Mouse (Mus musculus) gonadal fat pad, adult 2 months (tissue): ENCODE measurements around the gene Ccdc47. TPM values are rescaled to one million over a fixed set of nuclear protein-coding genes. Genes with fewer than 3 reads are reported as not detected.
"Not testable (repeated sequence)": the region's sequence is repeated elsewhere in the genome, so short reads cannot be mapped to it uniquely, and the experiment has no call there.

Source experiments
- DNase-seq: peaks from one replicate; pipeline ENCODE4 v3.0.0-alpha.2; 2012; ENCODE audit warnings: low read depth
- polyA plus RNA-seq: library from polyadenylated mRNA; depleted of rRNA; stranded (reverse); fragments of >200 nt; gene quantifications from 2 replicates; pipeline ENCODE4 v1.2.3, GENCODE M21; 2012; rRNA removed

The Ccdc47 gene
- polyA plus RNA-seq = 17.7 and 19.2 TPM in 2 replicates

GRCm38 (mm10) chr11:106215927-106216729 is at the start of gene Ccdc47:
TSS of gene Ccdc47 (minus strand) at chr11:106216344.
- DNase-seq = peak; percentile 88

- no peak for DNase-seq
Measured at GRCm38 (mm10) chr11:106265570-106265969, 49.4 kb upstream of the Ccdc47 start.

- DNase-seq = no peak
Measured at GRCm38 (mm10) chr11:106264988-106265387, 48.8 kb upstream of the Ccdc47 start.

GRCm38 (mm10) chr11:106263963-106264362 is 47.8 kb upstream of the Ccdc47 start:
- DNase-seq = no peak

- DNase-seq = no peak
Measured at GRCm38 (mm10) chr11:106260826-106261450, 44.8 kb upstream of the Ccdc47 start.

- no peak for DNase-seq
Measured at GRCm38 (mm10) chr11:106256775-106257174, 40.6 kb upstream of the Ccdc47 start.

- no peak for DNase-seq
Measured at GRCm38 (mm10) chr11:106255685-106256451, 39.7 kb upstream of the Ccdc47 start, which contains the start of the genes Ftsj3 and Psmc5. TSS of gene Ftsj3 (minus strand) at chr11:106256079. TSS of gene Psmc5 (plus strand) at chr11:106256154.

GRCm38 (mm10) chr11:106255174-106255573 is 39.0 kb upstream of the Ccdc47 start:
- DNase-seq = no peak

- DNase-seq = no peak
Measured at GRCm38 (mm10) chr11:106254767-106255166, 38.6 kb upstream of the Ccdc47 start.

- DNase-seq = no peak
Measured at GRCm38 (mm10) chr11:106249326-106249725, 33.2 kb upstream of the Ccdc47 start.

- DNase-seq = no peak
Measured at GRCm38 (mm10) chr11:106246834-106247233, 30.7 kb upstream of the Ccdc47 start.

- DNase-seq = not testable (repeated sequence)
Measured at GRCm38 (mm10) chr11:106233978-106234377, 17.8 kb upstream of the Ccdc47 start.

GRCm38 (mm10) chr11:106220603-106221002 is 4.5 kb upstream of the Ccdc47 start:
- DNase-seq = no peak

- DNase-seq = peak; percentile 82
Measured at GRCm38 (mm10) chr11:106216730-106217490, 766 bp upstream of the Ccdc47 start, which contains the start of gene Ddx42. TSS of gene Ddx42 (plus strand) at chr11:106216926.

GRCm38 (mm10) chr11:106215450-106215859 is 689 bp downstream of the Ccdc47 start:
- no peak for DNase-seq

GRCm38 (mm10) chr11:106214856-106215255 is 1.3 kb downstream of the Ccdc47 start:
- no peak for DNase-seq

- DNase-seq = no peak
Measured at GRCm38 (mm10) chr11:106212771-106213170, 3.4 kb downstream of the Ccdc47 start.

- no peak for DNase-seq
Measured at GRCm38 (mm10) chr11:106202123-106202465, 14.1 kb downstream of the Ccdc47 start, which contains the start of gene Strada. TSS of gene Strada (minus strand) at chr11:106202168.

GRCm38 (mm10) chr11:106201337-106202122 is 14.6 kb downstream of the Ccdc47 start:
- no peak for DNase-seq

GRCm38 (mm10) chr11:106200756-106201155 is 15.4 kb downstream of the Ccdc47 start:
- no peak for DNase-seq
